Mouse (Mus musculus) megakaryocyte, embryonic 14.5 days (primary cell): ENCODE data around the gene Mia2. TPM values are rescaled to one million over a fixed set of nuclear protein-coding genes. Genes with fewer than 3 reads are reported as not detected.
A peak's percentile ranks its signal among the peaks of the same experiment; 100 is the strongest.

Experiments used
- H3K27me3 ChIP-seq: replicated peaks from 2 replicates; pipeline ENCODE3; 2012; ENCODE audit warnings: inconsistent platforms
- H3K36me3 ChIP-seq: replicated peaks from 2 replicates; pipeline ENCODE3; 2012; ENCODE audit warnings: low read length, inconsistent platforms, mixed read lengths
- H3K4me1 ChIP-seq: 2 replicates; pipeline ENCODE4 v1.6.1; 2012; ENCODE audit warnings: inconsistent platforms
- H3K4me3 ChIP-seq: replicated peaks from 2 replicates; pipeline ENCODE3; 2012; ENCODE audit warnings: moderate library complexity, mild to moderate bottlenecking, inconsistent platforms
- H3K9me3 ChIP-seq: 2 replicates; pipeline ENCODE4 v1.6.1; 2012; ENCODE audit warnings: inconsistent platforms
- FLI1 ChIP-seq: IDR thresholded peaks from 2 replicates; pipeline ENCODE4 v1.6.1; 2012; ENCODE audit warnings: low read length, inconsistent platforms, mixed read lengths
- GATA1 ChIP-seq: IDR thresholded peaks from 3 replicates; pipeline ENCODE4 v1.6.1; 2012; ENCODE audit warnings: mixed read lengths, low read length, inconsistent platforms, borderline replicate concordance
- polyA plus RNA-seq: library from polyadenylated mRNA; stranded (reverse); fragments of >175 nt; gene quantifications from 2 replicates; pipeline ENCODE4 v1.2.3, GENCODE M21; 2012; ENCODE audit warnings: low replicate concordance; ENCODE audit not compliant: insufficient read depth

Gene Mia2
- polyA plus RNA-seq, 1 experiment, result 26.3 TPM

- H3K4me3 ChIP-seq, result peak overlapping the region; percentile 95
Measured at GRCm38 (mm10) chr12:59130249-59130648, 34.6 kb downstream of the Mia2 start.

GRCm38 (mm10) chr12:59130651-59131577, 35.3 kb downstream of the Mia2 start:
- H3K9me3 ChIP-seq, result no peaks in the 10 kb centered on the region
- H3K27me3 ChIP-seq, result no peaks in the 10 kb centered on the region
- peaks cover 46% of the 10 kb centered on the region for H3K4me1 ChIP-seq
- no peak for TF ChIP-seq FLI1
- no peak for TF ChIP-seq GATA1
- H3K36me3 ChIP-seq, result peaks cover 9% of the 10 kb centered on the region
- H3K4me3 ChIP-seq, result peak overlapping the region; percentile 95

More at GRCm38 (mm10) chr12:59130249-59130648, 34.6 kb downstream of the Mia2 start:
- no peaks in the 10 kb centered on the region for H3K9me3 ChIP-seq
- TF ChIP-seq FLI1, result no peak
- no peak for TF ChIP-seq GATA1
- no peaks in the 10 kb centered on the region for H3K27me3 ChIP-seq
- H3K4me1 ChIP-seq, result peaks cover 39% of the 10 kb centered on the region
- peaks cover 3% of the 10 kb centered on the region for H3K36me3 ChIP-seq

GRCm38 (mm10) chr12:59131578-59131946, 36.0 kb downstream of the Mia2 start:
- Histone ChIP-seq H3K36me3 (peaks cover 15% of the 10 kb centered on the region), H3K4me3 (peak overlapping the region; percentile 95), H3K27me3 (no peaks in the 10 kb centered on the region), H3K4me1 (peaks cover 53% of the 10 kb centered on the region), H3K9me3 (no peaks in the 10 kb centered on the region)
- TF ChIP-seq FLI1, result no peak
- TF ChIP-seq GATA1, result no peak

GRCm38 (mm10) chr12:59132462-59132861, 36.9 kb downstream of the Mia2 start:
- H3K36me3 ChIP-seq, result peaks cover 22% of the 10 kb centered on the region
- no peaks in the 10 kb centered on the region for H3K27me3 ChIP-seq
- no peaks in the 10 kb centered on the region for H3K9me3 ChIP-seq
- TF ChIP-seq FLI1 (no peak), GATA1 (no peak)
- H3K4me3 ChIP-seq, result peak overlapping the region; percentile 95
- H3K4me1 ChIP-seq, result peaks cover 54% of the 10 kb centered on the region

- no peak for TF ChIP-seq GATA1
- TF ChIP-seq FLI1, result no peak
- Histone ChIP-seq H3K4me1 (peaks cover 54% of the 10 kb centered on the region), H3K9me3 (no peaks in the 10 kb centered on the region), H3K36me3 (peaks cover 26% of the 10 kb centered on the region), H3K27me3 (no peaks in the 10 kb centered on the region), H3K4me3 (peak overlapping the region; percentile 95)
Measured at GRCm38 (mm10) chr12:59132940-59133339, 37.3 kb downstream of the Mia2 start.

GRCm38 (mm10) chr12:59133437-59133999, 37.9 kb downstream of the Mia2 start:
- Histone ChIP-seq H3K36me3 (peaks cover 30% of the 10 kb centered on the region), H3K4me3 (peak overlapping the region; percentile 95), H3K4me1 (peaks cover 54% of the 10 kb centered on the region), H3K9me3 (no peaks in the 10 kb centered on the region), H3K27me3 (no peaks in the 10 kb centered on the region)
- TF ChIP-seq FLI1 (no peak), GATA1 (no peak)

GRCm38 (mm10) chr12:59135096-59135495, 39.5 kb downstream of the Mia2 start:
- H3K9me3 ChIP-seq, result no peaks in the 10 kb centered on the region
- peaks cover 46% of the 10 kb centered on the region for H3K36me3 ChIP-seq
- H3K4me1 ChIP-seq, result peaks cover 53% of the 10 kb centered on the region
- no peaks in the 10 kb centered on the region for H3K27me3 ChIP-seq
- H3K4me3 ChIP-seq, result no peak overlapping the region
- TF ChIP-seq GATA1, result no peak

- Histone ChIP-seq H3K27me3 (no peaks in the 10 kb centered on the region), H3K9me3 (no peaks in the 10 kb centered on the region), H3K36me3 (peaks cover 51% of the 10 kb centered on the region), H3K4me3 (no peak overlapping the region), H3K4me1 (peaks cover 47% of the 10 kb centered on the region)
- TF ChIP-seq FLI1 (no peak), GATA1 (no peak)
Measured at GRCm38 (mm10) chr12:59135533-59136300, 40.1 kb downstream of the Mia2 start.

GRCm38 (mm10) chr12:59137031-59137430, 41.4 kb downstream of the Mia2 start:
- Histone ChIP-seq H3K36me3 (peaks cover 64% of the 10 kb centered on the region), H3K27me3 (no peaks in the 10 kb centered on the region), H3K4me1 (peaks cover 44% of the 10 kb centered on the region), H3K4me3 (no peak overlapping the region), H3K9me3 (no peaks in the 10 kb centered on the region)
- no peak for TF ChIP-seq GATA1
- no peak for TF ChIP-seq FLI1

- Histone ChIP-seq H3K9me3 (no peaks in the 10 kb centered on the region), H3K4me1 (peaks cover 27% of the 10 kb centered on the region), H3K36me3 (peaks cover 82% of the 10 kb centered on the region), H3K27me3 (no peaks in the 10 kb centered on the region), H3K4me3 (no peak overlapping the region)
- no peak for TF ChIP-seq FLI1
Measured at GRCm38 (mm10) chr12:59139372-59139771, 43.8 kb downstream of the Mia2 start.
